Mouse (Mus musculus): ENCODE measurements around the gene R3hcc1l.

GRCm38 (mm10) chr19:42519760-42520159 lies 1.2 kb downstream of the R3hcc1l start:
- TF ChIP-seq CTCF (IDR thresholded peaks at IDR 0.05; ENCODE audit: low read depth, low read length) (no peak), POLR2A (IDR thresholded peaks at IDR 0.05; ENCODE audit: borderline replicate concordance, low read depth, low read length) (no peak)
